Mouse (Mus musculus): ENCODE data around the gene Rnd2. TPM values are rescaled to one million over a fixed set of nuclear protein-coding genes. Genes with fewer than 3 reads are reported as not detected.

Rnd2 gene
- polyA plus RNA-seq, 1 experiment from 2014 or later: 34.2 TPM

GRCm38 (mm10) chr11:101477552-101478211, 12.9 kb downstream of the Rnd2 start:
- DNase-seq (ENCODE audit: low spot score): no peak
- peak overlapping the region; percentile 42 for H3K27ac ChIP-seq
- H3K36me3 ChIP-seq: no peaks in the 10 kb centered on the region
- H3K27me3 ChIP-seq (ENCODE audit: insufficient read depth, poor library complexity, severe bottlenecking): no peaks in the 10 kb centered on the region
- no peak overlapping the region for H3K4me3 ChIP-seq
- H3K9me3 ChIP-seq: no peaks in the 10 kb centered on the region
- 61% methylated on average over 10 of the region's 10 CpGs for WGBS
- peaks cover 44% of the 10 kb centered on the region for H3K4me1 ChIP-seq

- peak overlapping the region; percentile 86 for H3K27ac ChIP-seq
- WGBS: 8% methylated on average over 18 of the region's 18 CpGs
- H3K36me3 ChIP-seq: no peaks in the 10 kb centered on the region
- peaks cover 47% of the 10 kb centered on the region for H3K4me1 ChIP-seq
- H3K27me3 ChIP-seq (ENCODE audit: insufficient read depth, poor library complexity, severe bottlenecking): no peaks in the 10 kb centered on the region
- DNase-seq (ENCODE audit: low spot score): no peak
- no peaks in the 10 kb centered on the region for H3K9me3 ChIP-seq
- H3K4me3 ChIP-seq: peak overlapping the region; percentile 42
These were observed 14.4 kb downstream of the Rnd2 start for GRCm38 (mm10) chr11:101479171-101479635.

GRCm38 (mm10) chr11:101480912-101481311, 16.1 kb downstream of the Rnd2 start:
- no peak for DNase-seq (ENCODE audit: low spot score)
- H3K27ac ChIP-seq: peak overlapping the region; percentile 86
- H3K27me3 ChIP-seq (ENCODE audit: insufficient read depth, poor library complexity, severe bottlenecking): no peaks in the 10 kb centered on the region
- H3K36me3 ChIP-seq: no peaks in the 10 kb centered on the region
- no peak overlapping the region for H3K4me3 ChIP-seq
- H3K4me1 ChIP-seq: peaks cover 62% of the 10 kb centered on the region
- 6% methylated on average over 6 of the region's 6 CpGs for WGBS
- no peaks in the 10 kb centered on the region for H3K9me3 ChIP-seq

- Histone ChIP-seq H3K4me3 (no peak overlapping the region), H3K36me3 (peaks cover 20% of the 10 kb centered on the region), H3K4me1 (peaks cover 55% of the 10 kb centered on the region), H3K27ac (0 out of 2 replicates have a peak overlapping the region, but pooled peaks have one; percentile 56), H3K9me3 (no peaks in the 10 kb centered on the region), H3K27me3 (ENCODE audit: insufficient read depth, poor library complexity, severe bottlenecking) (no peaks in the 10 kb centered on the region)
- WGBS: 42% methylated on average over 3 of the region's 3 CpGs
- no peak for DNase-seq (ENCODE audit: low spot score)
These were observed 19.0 kb downstream of the Rnd2 start for GRCm38 (mm10) chr11:101483804-101484203.

GRCm38 (mm10) chr11:101484245-101484644, 19.4 kb downstream of the Rnd2 start:
- no peaks in the 10 kb centered on the region for H3K27me3 ChIP-seq (ENCODE audit: insufficient read depth, poor library complexity, severe bottlenecking)
- H3K36me3 ChIP-seq: peaks cover 24% of the 10 kb centered on the region
- no peak overlapping the region for H3K4me3 ChIP-seq
- DNase-seq (ENCODE audit: low spot score): no peak
- peaks cover 50% of the 10 kb centered on the region for H3K4me1 ChIP-seq
- H3K27ac ChIP-seq: peak overlapping the region; percentile 67; the same call in 1 of the 2 replicates
- H3K9me3 ChIP-seq: no peaks in the 10 kb centered on the region
- WGBS: 65% methylated on average over 6 of the region's 6 CpGs

GRCm38 (mm10) chr11:101484814-101485213, 20.0 kb downstream of the Rnd2 start:
- Histone ChIP-seq H3K27ac (peak overlapping the region; percentile 68), H3K4me1 (peaks cover 45% of the 10 kb centered on the region), H3K4me3 (no peak overlapping the region), H3K9me3 (no peaks in the 10 kb centered on the region), H3K36me3 (peaks cover 30% of the 10 kb centered on the region), H3K27me3 (ENCODE audit: insufficient read depth, poor library complexity, severe bottlenecking) (no peaks in the 10 kb centered on the region)
- no peak for DNase-seq (ENCODE audit: low spot score)
- WGBS: 51% methylated on average over 7 of the region's 7 CpGs

GRCm38 (mm10) chr11:101485509-101486028, 20.8 kb downstream of the Rnd2 start:
- H3K36me3 ChIP-seq: peaks cover 36% of the 10 kb centered on the region
- H3K27ac ChIP-seq: peak overlapping the region; percentile 68
- DNase-seq (ENCODE audit: low spot score): peak; percentile 89
- H3K9me3 ChIP-seq: no peaks in the 10 kb centered on the region
- H3K27me3 ChIP-seq (ENCODE audit: insufficient read depth, poor library complexity, severe bottlenecking): no peaks in the 10 kb centered on the region
- peaks cover 37% of the 10 kb centered on the region for H3K4me1 ChIP-seq
- H3K4me3 ChIP-seq: peak overlapping the region; percentile 24; the same call in 1 of the 2 replicates
- 11% methylated on average over 6 of the region's 6 CpGs for WGBS

- peaks cover 32% of the 10 kb centered on the region for H3K4me1 ChIP-seq
- H3K36me3 ChIP-seq: peaks cover 40% of the 10 kb centered on the region
- H3K27ac ChIP-seq: peak overlapping the region; percentile 68; the same call in 1 of the 2 replicates
- no peak for DNase-seq (ENCODE audit: low spot score)
- H3K4me3 ChIP-seq: no peak overlapping the region
- WGBS: 52% methylated on average over 6 of the region's 6 CpGs
- H3K9me3 ChIP-seq: no peaks in the 10 kb centered on the region
- H3K27me3 ChIP-seq (ENCODE audit: insufficient read depth, poor library complexity, severe bottlenecking): no peaks in the 10 kb centered on the region
These were observed 21.3 kb downstream of the Rnd2 start for GRCm38 (mm10) chr11:101486126-101486525.

GRCm38 (mm10) chr11:101506269-101506780, 41.5 kb downstream of the Rnd2 start:
- WGBS: 87% methylated on average over 5 of the region's 5 CpGs

GRCm38 (mm10) chr11:101507090-101507489, 42.3 kb downstream of the Rnd2 start:
- Histone ChIP-seq H3K4me1 (no peaks in the 10 kb centered on the region), H3K36me3 (peaks cover 65% of the 10 kb centered on the region), H3K27ac (no peak overlapping the region), H3K9me3 (no peaks in the 10 kb centered on the region), H3K4me3 (no peak overlapping the region), H3K27me3 (ENCODE audit: insufficient read depth, poor library complexity, severe bottlenecking) (no peaks in the 10 kb centered on the region)
- 85% methylated on average over 7 of the region's 7 CpGs for WGBS
- DNase-seq (ENCODE audit: low spot score): no peak

More at GRCm38 (mm10) chr11:101506269-101506780, 41.5 kb downstream of the Rnd2 start:
- H3K36me3 ChIP-seq: peaks cover 68% of the 10 kb centered on the region
- H3K27ac ChIP-seq: no peak overlapping the region
- no peaks in the 10 kb centered on the region for H3K27me3 ChIP-seq (ENCODE audit: insufficient read depth, poor library complexity, severe bottlenecking)
- H3K9me3 ChIP-seq: no peaks in the 10 kb centered on the region
- no peak overlapping the region for H3K4me3 ChIP-seq
- H3K4me1 ChIP-seq: no peaks in the 10 kb centered on the region
- no peak for DNase-seq (ENCODE audit: low spot score)

GRCm38 (mm10) chr11:101518937-101519336, 54.1 kb downstream of the Rnd2 start:
- WGBS: 85% methylated on average over 5 of the region's 5 CpGs
- Histone ChIP-seq H3K9me3 (no peaks in the 10 kb centered on the region), H3K4me3 (no peak overlapping the region), H3K27me3 (ENCODE audit: insufficient read depth, poor library complexity, severe bottlenecking) (no peaks in the 10 kb centered on the region), H3K4me1 (no peaks in the 10 kb centered on the region), H3K27ac (no peak overlapping the region), H3K36me3 (peaks cover 53% of the 10 kb centered on the region)
- DNase-seq (ENCODE audit: low spot score): no peak

- 89% methylated on average over 6 of the region's 6 CpGs for WGBS
- Histone ChIP-seq H3K9me3 (no peaks in the 10 kb centered on the region), H3K4me1 (no peaks in the 10 kb centered on the region), H3K27ac (no peak overlapping the region), H3K4me3 (no peak overlapping the region), H3K27me3 (ENCODE audit: insufficient read depth, poor library complexity, severe bottlenecking) (no peaks in the 10 kb centered on the region), H3K36me3 (peaks cover 53% of the 10 kb centered on the region)
- no peak for DNase-seq (ENCODE audit: low spot score)
These were observed 54.6 kb downstream of the Rnd2 start for GRCm38 (mm10) chr11:101519364-101519763.
